Mouse (Mus musculus): ENCODE results near the gene Cep41.

GRCm38 (mm10) chr6:30702881-30703280 lies 9.3 kb upstream of the Cep41 start:
- no peak for TF ChIP-seq EP300 (optimal IDR thresholded peaks at IDR 0.05)
- TF ChIP-seq CTCF (IDR thresholded peaks at IDR 0.05; ENCODE audit: low read depth): no peak

Data from stomach, postnatal 0 days (tissue).